16 mouse cellular contexts compared by ENCODE assay signal in genomic region chr4:116676027-116676426, GRCm38 (mm10).
"Had no signal": no experiment of that assay in that cellular context is flagged by ENCODE, and none has a peak within 500 bp of the region (broad histone marks: within the 10 kb centered on the region; RNA-seq: fewer than 3 reads in every experiment).

No protein-coding gene starts in this region.

- H3K27me3 ChIP-seq: lung, embryonic 15.5 days; midbrain, embryonic 12.5 days; midbrain, embryonic 15.5 days; neural tube, embryonic 12.5 days; stomach, embryonic 15.5 days had no signal

- H3K4me2 ChIP-seq: lung, embryonic 15.5 days; midbrain, embryonic 12.5 days; midbrain, embryonic 15.5 days; neural tube, embryonic 12.5 days; stomach, embryonic 15.5 days had no signal

- H3K9ac ChIP-seq: liver, postnatal 0 days; lung, embryonic 15.5 days; midbrain, embryonic 12.5 days; midbrain, embryonic 15.5 days; neural tube, embryonic 12.5 days; stomach, embryonic 15.5 days had no signal

- H3K9me3 ChIP-seq: lung, embryonic 15.5 days; midbrain, embryonic 10.5 days; midbrain, embryonic 12.5 days; midbrain, embryonic 15.5 days; neural tube, embryonic 12.5 days; stomach, embryonic 15.5 days had no signal

- H3K4me1 ChIP-seq: midbrain, embryonic 10.5 days; midbrain, embryonic 12.5 days; midbrain, embryonic 15.5 days; neural tube, embryonic 12.5 days; stomach, embryonic 15.5 days had no signal

- H3K4me3 ChIP-seq: lung, embryonic 15.5 days; midbrain, embryonic 10.5 days; midbrain, embryonic 12.5 days; midbrain, embryonic 15.5 days; neural tube, embryonic 12.5 days; stomach, embryonic 15.5 days had no signal

- H3K27ac ChIP-seq: lung, embryonic 15.5 days; midbrain, embryonic 10.5 days; midbrain, embryonic 12.5 days; midbrain, embryonic 15.5 days; neural tube, embryonic 12.5 days; stomach, embryonic 15.5 days; stomach, postnatal 0 days had no signal

- H3K36me3 ChIP-seq: lung, embryonic 15.5 days; midbrain, embryonic 10.5 days; midbrain, embryonic 12.5 days; midbrain, embryonic 15.5 days; neural tube, embryonic 12.5 days; stomach, embryonic 15.5 days had no signal

- DNase-seq: liver, postnatal 0 days; lung, adult 2 months; lung, postnatal 14 days; lung, postnatal 4 days; right cerebral cortex, postnatal 14 days; thymus, adult 2 months; thymus, postnatal 25 days; thymus, postnatal 4 days had no signal

- ATAC-seq: liver, postnatal 0 days; lung, postnatal 0 days; midbrain, embryonic 15.5 days had no signal
